Mouse (Mus musculus) splenic B cell, adult 2 months (primary cell): ENCODE data around the gene Avpi1.

ENCODE experiments used
- DNase-seq: peaks from one replicate; pipeline ENCODE4 v3.0.0-alpha.2; 2011; ENCODE audit warnings: low read depth, low spot score
- H3K27me3 ChIP-seq: 2 replicates; pipeline ENCODE4 v1.6.1; 2012; ENCODE audit warnings: mild to moderate bottlenecking, low read length, moderate library complexity, mixed read lengths; ENCODE audit not compliant: control insufficient read depth, poor library complexity, insufficient read depth, severe bottlenecking
- H3K36me3 ChIP-seq: 2 replicates; pipeline ENCODE4 v1.6.1; 2012; ENCODE audit warnings: mild to moderate bottlenecking, low read length, moderate library complexity, mixed read lengths; ENCODE audit not compliant: control insufficient read depth, poor library complexity, insufficient read depth, severe bottlenecking

Gene Avpi1

GRCm38 (mm10) chr19:42135070-42135469, 6.2 kb upstream of the Avpi1 start:
- no peak for DNase-seq
- H3K27me3 ChIP-seq = no peaks in the 10 kb centered on the region

GRCm38 (mm10) chr19:42131101-42131500, 2.2 kb upstream of the Avpi1 start:
- no peak for DNase-seq
- no peaks in the 10 kb centered on the region for H3K27me3 ChIP-seq
- no peaks in the 10 kb centered on the region for H3K36me3 ChIP-seq

More at GRCm38 (mm10) chr19:42135070-42135469, 6.2 kb upstream of the Avpi1 start:
- H3K36me3 ChIP-seq = no peaks in the 10 kb centered on the region

- Histone ChIP-seq H3K27me3 (no peaks in the 10 kb centered on the region), H3K36me3 (no peaks in the 10 kb centered on the region)
- no peak for DNase-seq
Observed at GRCm38 (mm10) chr19:42130294-42130606, 1.4 kb upstream of the Avpi1 start.

- Histone ChIP-seq H3K27me3 (no peaks in the 10 kb centered on the region), H3K36me3 (no peaks in the 10 kb centered on the region)
- peak; percentile 70 for DNase-seq
Observed at GRCm38 (mm10) chr19:42129509-42130293, 842 bp upstream of the Avpi1 start.

- no peak for DNase-seq
- Histone ChIP-seq H3K27me3 (no peaks in the 10 kb centered on the region), H3K36me3 (no peaks in the 10 kb centered on the region; the same call in 1 of the 2 replicates)
Observed at GRCm38 (mm10) chr19:42128052-42128740, 663 bp downstream of the Avpi1 start.

GRCm38 (mm10) chr19:42127024-42127423, 1.8 kb downstream of the Avpi1 start:
- no peak for DNase-seq
- Histone ChIP-seq H3K36me3 (no peaks in the 10 kb centered on the region; the same call in 1 of the 2 replicates), H3K27me3 (no peaks in the 10 kb centered on the region)

- no peak for DNase-seq
- Histone ChIP-seq H3K27me3 (no peaks in the 10 kb centered on the region), H3K36me3 (no peaks in the 10 kb centered on the region; the same call in 1 of the 2 replicates)
Observed at GRCm38 (mm10) chr19:42126219-42126605, 2.6 kb downstream of the Avpi1 start.

GRCm38 (mm10) chr19:42125501-42126218, 3.2 kb downstream of the Avpi1 start:
- no peaks in the 10 kb centered on the region; the same call in 1 of the 2 replicates for H3K36me3 ChIP-seq
- DNase-seq = no peak
- no peaks in the 10 kb centered on the region for H3K27me3 ChIP-seq

GRCm38 (mm10) chr19:42124684-42125083, 4.2 kb downstream of the Avpi1 start:
- no peak for DNase-seq

GRCm38 (mm10) chr19:42120451-42120850, 8.4 kb downstream of the Avpi1 start:
- DNase-seq = no peak
- Histone ChIP-seq H3K27me3 (no peaks in the 10 kb centered on the region), H3K36me3 (peaks cover 6% of the 10 kb centered on the region)

More at GRCm38 (mm10) chr19:42124684-42125083, 4.2 kb downstream of the Avpi1 start:
- H3K27me3 ChIP-seq = no peaks in the 10 kb centered on the region
- H3K36me3 ChIP-seq = peaks cover 1% of the 10 kb centered on the region; the same call in 1 of the 2 replicates

- DNase-seq = no peak
- no peaks in the 10 kb centered on the region for H3K27me3 ChIP-seq
- peaks cover 7% of the 10 kb centered on the region for H3K36me3 ChIP-seq
Observed at GRCm38 (mm10) chr19:42118596-42118995, 10.3 kb downstream of the Avpi1 start.

GRCm38 (mm10) chr19:42118142-42118541, 10.7 kb downstream of the Avpi1 start:
- DNase-seq = no peak
- no peaks in the 10 kb centered on the region for H3K27me3 ChIP-seq
- H3K36me3 ChIP-seq = peaks cover 7% of the 10 kb centered on the region

GRCm38 (mm10) chr19:42115783-42116335, 13.0 kb downstream of the Avpi1 start:
- no peak for DNase-seq
- Histone ChIP-seq H3K36me3 (peaks cover 7% of the 10 kb centered on the region), H3K27me3 (no peaks in the 10 kb centered on the region)

- DNase-seq = no peak
- Histone ChIP-seq H3K36me3 (0 out of 2 replicates have a peak, but pooled peaks cover 3% of the 10 kb centered on the region), H3K27me3 (no peaks in the 10 kb centered on the region)
Observed at GRCm38 (mm10) chr19:42104681-42105080, 24.2 kb downstream of the Avpi1 start.
